Mouse (Mus musculus): ENCODE measurements around the gene Lsm10. TPM values are rescaled to one million over a fixed set of nuclear protein-coding genes. Genes with fewer than 3 reads are reported as not detected.
"Not testable (repeated sequence)": the region's sequence is repeated elsewhere in the genome, so short reads cannot be mapped to it uniquely, and the experiment has no call there.

Gene Lsm10
- polyA plus RNA-seq, 1 experiment from 2014 or later = 47.8 TPM

DNA sequence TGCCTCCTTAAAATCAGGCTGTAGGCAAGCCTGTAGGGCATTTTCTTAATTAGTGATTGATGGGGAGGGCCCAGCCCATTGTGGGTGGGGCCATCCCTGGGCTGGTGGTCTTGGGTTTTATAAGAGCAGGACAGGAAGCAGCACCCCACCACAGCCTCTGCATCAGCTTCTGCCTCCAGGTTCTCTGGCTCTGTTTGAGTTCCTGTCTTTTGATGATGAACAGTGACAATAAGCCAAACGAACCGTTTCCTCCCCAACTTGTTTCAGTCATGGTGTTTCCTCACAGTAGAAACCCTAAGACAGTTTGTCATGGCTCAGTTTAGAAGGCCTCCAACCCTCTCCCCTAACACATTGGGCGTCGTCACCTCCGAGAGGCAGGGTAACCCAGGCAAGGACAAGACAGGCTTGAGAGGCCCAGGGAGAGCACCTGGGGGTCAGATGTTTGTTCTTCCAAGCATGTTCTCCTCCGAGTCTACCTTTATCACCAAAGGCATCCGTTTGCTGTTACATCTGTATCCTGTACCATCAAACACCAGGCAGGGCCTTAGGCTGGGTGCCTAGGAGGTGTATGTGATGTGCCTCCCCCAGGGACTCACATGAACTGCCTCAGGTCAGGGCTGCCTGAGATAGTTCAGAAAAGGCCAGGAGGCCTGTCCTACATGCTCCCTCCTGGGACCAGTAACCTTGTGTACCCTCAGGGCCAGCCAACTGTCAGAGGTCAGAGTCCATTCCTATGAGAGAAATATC is 6.1 kb upstream of the Lsm10 start:
- no peaks in the 10 kb centered on the region for H3K9me3 ChIP-seq (ENCODE audit: control insufficient read depth, low read length)
- H3K36me3 ChIP-seq (ENCODE audit: control insufficient read depth, insufficient read depth, low read length) = peaks cover 18% of the 10 kb centered on the region; the same call in 1 of the 2 replicates
- no peak overlapping the region for H3K9ac ChIP-seq (replicated peaks; ENCODE audit: low read length)
- H3K4me1 ChIP-seq (ENCODE audit: control insufficient read depth, insufficient read depth, low read length) = no peaks in the 10 kb centered on the region
- 84% methylated on average over 7 of the region's 7 CpGs for WGBS
- no peak overlapping the region for H3K4me2 ChIP-seq (ENCODE audit: low read length)
- DNase-seq (no peak), ATAC-seq (ENCODE audit: low FRiP score, low TSS enrichment) (no peak)
- no peak overlapping the region for H3K27ac ChIP-seq (replicated peaks; ENCODE audit: low read depth, low read length)
- no peak overlapping the region for H3K4me3 ChIP-seq (replicated peaks; ENCODE audit: low read depth, low read length)
- no peaks in the 10 kb centered on the region for H3K27me3 ChIP-seq (ENCODE audit: control insufficient read depth, insufficient read depth, low read length)

DNA sequence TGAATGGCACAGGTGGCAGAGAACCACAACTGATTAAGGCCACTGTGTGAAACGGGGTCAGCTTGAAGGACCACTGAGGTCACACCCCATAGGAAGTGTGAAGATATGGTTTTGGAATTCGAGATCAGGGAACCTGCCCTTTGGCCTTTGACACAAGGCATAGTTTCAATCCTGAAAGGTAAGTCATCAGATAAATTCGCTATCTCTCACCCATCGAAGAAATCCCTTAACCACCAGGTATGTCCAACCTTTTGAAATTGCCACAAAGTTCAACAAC is 5.6 kb upstream of the Lsm10 start:
- 78% methylated on average over 4 of the region's 4 CpGs for WGBS
- DNase-seq = no peak

DNA sequence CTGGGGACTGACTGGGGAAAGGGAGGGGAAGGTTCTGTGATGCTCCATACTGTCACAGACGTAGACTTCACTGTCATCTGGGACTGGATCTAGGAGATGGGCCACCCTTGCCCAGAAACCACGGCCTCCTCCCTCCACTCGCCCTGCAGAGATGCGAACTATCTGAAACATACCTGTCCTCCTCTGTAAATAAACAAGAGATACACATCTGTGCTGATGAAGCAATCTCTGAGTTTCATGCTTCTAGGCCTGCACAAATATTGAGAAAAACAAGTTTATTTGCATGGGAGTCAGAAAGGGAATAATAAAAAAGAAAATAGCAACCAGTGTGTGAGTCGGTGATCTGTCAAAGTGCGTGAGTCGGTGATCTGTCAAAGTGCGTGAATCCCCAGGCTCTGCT is 4.5 kb upstream of the Lsm10 start:
- Histone ChIP-seq H3K9ac (replicated peaks; ENCODE audit: low read length) (no peak overlapping the region), H3K9me3 (ENCODE audit: control insufficient read depth, low read length) (no peaks in the 10 kb centered on the region), H3K36me3 (ENCODE audit: control insufficient read depth, insufficient read depth, low read length) (peaks cover 18% of the 10 kb centered on the region; the same call in 1 of the 2 replicates), H3K27me3 (ENCODE audit: control insufficient read depth, insufficient read depth, low read length) (no peaks in the 10 kb centered on the region), H3K27ac (replicated peaks; ENCODE audit: low read depth, low read length) (no peak overlapping the region), H3K4me2 (ENCODE audit: low read length) (no peak overlapping the region), H3K4me1 (ENCODE audit: control insufficient read depth, insufficient read depth, low read length) (peaks cover 2% of the 10 kb centered on the region; the same call in 1 of the 2 replicates), H3K4me3 (replicated peaks; ENCODE audit: low read depth, low read length) (no peak overlapping the region)
- DNase-seq (no peak), ATAC-seq (ENCODE audit: low FRiP score, low TSS enrichment) (no peak)
- WGBS = 82% methylated on average over 8 of the region's 8 CpGs

More for the DNA sequence above, 5.6 kb upstream of the Lsm10 start:
- H3K9me3 ChIP-seq (ENCODE audit: control insufficient read depth, low read length) = no peaks in the 10 kb centered on the region
- H3K27me3 ChIP-seq (ENCODE audit: control insufficient read depth, insufficient read depth, low read length) = no peaks in the 10 kb centered on the region
- no peak overlapping the region for H3K4me2 ChIP-seq (ENCODE audit: low read length)
- no peak overlapping the region for H3K4me3 ChIP-seq (replicated peaks; ENCODE audit: low read depth, low read length)
- H3K9ac ChIP-seq (replicated peaks; ENCODE audit: low read length) = no peak overlapping the region
- H3K4me1 ChIP-seq (ENCODE audit: control insufficient read depth, insufficient read depth, low read length) = no peaks in the 10 kb centered on the region
- no peak overlapping the region for H3K27ac ChIP-seq (replicated peaks; ENCODE audit: low read depth, low read length)
- ATAC-seq (ENCODE audit: low FRiP score, low TSS enrichment) = no peak
- peaks cover 18% of the 10 kb centered on the region; the same call in 1 of the 2 replicates for H3K36me3 ChIP-seq (ENCODE audit: control insufficient read depth, insufficient read depth, low read length)

- Histone ChIP-seq H3K4me3 (replicated peaks; ENCODE audit: low read depth, low read length) (peak overlapping the region; percentile 49; the same call in 1 of the 2 replicates), H3K4me2 (ENCODE audit: low read length) (peak overlapping the region; percentile 65), H3K27ac (replicated peaks; ENCODE audit: low read depth, low read length) (peak overlapping the region; percentile 79; the same call in 1 of the 2 replicates)
- not testable (repeated sequence) for H3K4me1 ChIP-seq (ENCODE audit: control insufficient read depth, insufficient read depth, low read length); ATAC-seq (ENCODE audit: low FRiP score, low TSS enrichment); H3K27me3 ChIP-seq (ENCODE audit: control insufficient read depth, insufficient read depth, low read length); H3K9ac ChIP-seq (replicated peaks; ENCODE audit: low read length); DNase-seq; H3K9me3 ChIP-seq (ENCODE audit: control insufficient read depth, low read length); H3K36me3 ChIP-seq (ENCODE audit: control insufficient read depth, insufficient read depth, low read length)
- 56% methylated on average over 14 of the region's 14 CpGs for WGBS
Measured at GRCm38 (mm10) chr4:126095622-126096430, 597 bp upstream of the Lsm10 start.

DNA sequence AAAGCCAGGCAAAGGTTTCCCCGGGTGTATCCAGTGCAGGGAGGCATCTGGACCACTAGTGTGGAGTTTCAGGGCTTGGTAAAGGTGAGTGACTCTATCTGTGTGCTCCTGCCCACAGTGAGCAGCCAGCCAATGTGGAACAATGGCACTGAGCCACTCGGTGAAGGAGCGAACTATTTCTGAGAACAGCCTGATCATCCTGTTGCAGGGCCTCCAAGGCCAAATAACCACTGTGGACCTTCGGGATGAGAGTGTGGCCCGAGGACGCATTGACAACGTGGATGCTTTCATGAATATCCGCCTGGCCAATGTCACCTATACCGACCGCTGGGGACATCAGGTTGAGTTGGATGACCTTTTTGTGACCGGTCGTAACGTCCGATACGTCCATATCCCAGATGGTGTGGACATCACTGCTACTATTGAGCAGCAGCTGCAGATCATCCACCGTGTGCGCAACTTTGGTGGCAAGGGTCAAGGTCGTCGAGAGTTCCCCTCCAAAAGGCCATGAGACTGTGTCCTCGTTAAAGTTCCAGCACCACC is 1.4 kb downstream of the Lsm10 start:
- WGBS = 96% methylated on average over 20 of the region's 20 CpGs
- Histone ChIP-seq H3K4me3 (replicated peaks; ENCODE audit: low read depth, low read length) (no peak overlapping the region), H3K4me2 (ENCODE audit: low read length) (no peak overlapping the region), H3K27ac (replicated peaks; ENCODE audit: low read depth, low read length) (no peak overlapping the region), H3K9me3 (ENCODE audit: control insufficient read depth, low read length) (no peaks in the 10 kb centered on the region), H3K36me3 (ENCODE audit: control insufficient read depth, insufficient read depth, low read length) (no peaks in the 10 kb centered on the region), H3K4me1 (ENCODE audit: control insufficient read depth, insufficient read depth, low read length) (peaks cover 11% of the 10 kb centered on the region), H3K27me3 (ENCODE audit: control insufficient read depth, insufficient read depth, low read length) (no peaks in the 10 kb centered on the region), H3K9ac (replicated peaks; ENCODE audit: low read length) (no peak overlapping the region)
- DNase-seq (no peak), ATAC-seq (ENCODE audit: low FRiP score, low TSS enrichment) (no peak)

- ATAC-seq (ENCODE audit: low FRiP score, low TSS enrichment) = no peak
- no peak overlapping the region for H3K4me2 ChIP-seq (ENCODE audit: low read length)
Measured at GRCm38 (mm10) chr4:126099365-126099764, 2.9 kb downstream of the Lsm10 start.

DNA sequence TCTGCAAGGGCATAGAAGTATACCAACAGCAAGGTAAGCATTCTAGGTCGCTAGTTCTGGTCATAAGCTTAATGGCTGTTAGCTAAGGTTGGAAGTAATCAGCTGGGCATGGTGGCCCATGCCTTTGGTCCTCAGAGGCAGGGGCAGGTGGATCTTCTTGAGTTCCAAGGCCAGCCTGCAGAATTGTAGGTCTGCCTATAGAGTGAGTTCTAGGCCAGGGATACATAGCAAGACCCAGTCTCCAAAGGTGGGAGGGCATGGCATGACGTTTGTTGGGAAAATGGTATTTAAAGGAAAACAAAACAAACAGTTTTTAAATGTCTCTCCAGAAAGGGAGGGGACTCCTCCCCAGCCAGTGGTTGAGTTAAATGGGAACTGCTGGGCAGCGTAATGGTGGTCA is 4.3 kb downstream of the Lsm10 start:
- H3K9me3 ChIP-seq (ENCODE audit: control insufficient read depth, low read length) = no peaks in the 10 kb centered on the region
- no peak overlapping the region for H3K4me2 ChIP-seq (ENCODE audit: low read length)
- H3K36me3 ChIP-seq (ENCODE audit: control insufficient read depth, insufficient read depth, low read length) = no peaks in the 10 kb centered on the region
- H3K27ac ChIP-seq (replicated peaks; ENCODE audit: low read depth, low read length) = no peak overlapping the region
- WGBS = 85% methylated on average over 3 of the region's 3 CpGs
- no peak overlapping the region for H3K9ac ChIP-seq (replicated peaks; ENCODE audit: low read length)
- ATAC-seq (ENCODE audit: low FRiP score, low TSS enrichment) (no peak), DNase-seq (no peak)
- H3K4me1 ChIP-seq (ENCODE audit: control insufficient read depth, insufficient read depth, low read length) = peaks cover 31% of the 10 kb centered on the region
- H3K4me3 ChIP-seq (replicated peaks; ENCODE audit: low read depth, low read length) = no peak overlapping the region
- no peaks in the 10 kb centered on the region for H3K27me3 ChIP-seq (ENCODE audit: control insufficient read depth, insufficient read depth, low read length)

More at GRCm38 (mm10) chr4:126099365-126099764, 2.9 kb downstream of the Lsm10 start:
- Histone ChIP-seq H3K4me3 (replicated peaks; ENCODE audit: low read depth, low read length) (no peak overlapping the region), H3K9me3 (ENCODE audit: control insufficient read depth, low read length) (no peaks in the 10 kb centered on the region), H3K27ac (replicated peaks; ENCODE audit: low read depth, low read length) (no peak overlapping the region), H3K27me3 (ENCODE audit: control insufficient read depth, insufficient read depth, low read length) (no peaks in the 10 kb centered on the region), H3K36me3 (ENCODE audit: control insufficient read depth, insufficient read depth, low read length) (no peaks in the 10 kb centered on the region), H3K4me1 (ENCODE audit: control insufficient read depth, insufficient read depth, low read length) (peaks cover 17% of the 10 kb centered on the region), H3K9ac (replicated peaks; ENCODE audit: low read length) (no peak overlapping the region)
- DNase-seq = no peak
- WGBS = 94% methylated on average over 3 of the region's 3 CpGs

DNA sequence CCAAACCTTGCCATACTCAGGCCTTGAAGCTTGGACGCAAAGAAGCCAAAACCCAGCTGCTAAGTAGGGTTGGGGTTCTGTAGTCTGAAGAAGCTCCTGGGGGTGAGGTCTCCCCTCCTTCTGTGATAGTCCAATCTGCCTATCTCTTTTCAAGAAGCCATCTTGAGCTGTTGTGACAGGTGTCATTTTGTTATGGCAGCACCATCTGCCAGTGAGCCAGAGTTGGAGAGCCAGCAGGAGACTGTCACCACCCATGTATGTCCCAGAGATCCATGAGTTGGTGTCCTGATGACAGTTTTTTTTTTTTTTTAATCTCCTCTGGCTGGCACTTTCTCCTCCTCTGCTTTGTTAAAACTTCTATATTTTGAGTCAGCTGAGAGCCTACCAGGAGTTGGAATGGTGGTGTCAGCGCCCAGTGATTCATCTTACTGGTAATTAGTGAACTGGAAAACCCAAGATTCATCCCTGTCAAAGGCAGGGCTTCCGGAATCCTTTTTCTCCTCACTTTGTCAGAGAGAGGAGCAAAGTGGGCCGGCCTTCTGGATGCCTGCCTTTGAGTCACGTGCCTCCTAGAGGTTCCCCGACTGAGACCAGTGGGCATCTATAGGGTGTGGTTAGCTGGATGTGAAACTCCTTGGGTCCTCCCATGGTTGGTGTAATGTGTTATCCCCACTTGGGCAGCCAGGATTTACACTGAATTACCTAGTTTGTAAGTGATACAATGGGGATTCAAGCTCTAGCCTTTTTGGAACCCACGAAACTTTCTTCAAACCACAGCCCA is 5.8 kb downstream of the Lsm10 start:
- WGBS = 43% methylated on average over 7 of the region's 7 CpGs
- Histone ChIP-seq H3K9ac (replicated peaks; ENCODE audit: low read length) (peak overlapping the region; percentile 32; the same call in 1 of the 2 replicates), H3K9me3 (ENCODE audit: control insufficient read depth, low read length) (no peaks in the 10 kb centered on the region), H3K27me3 (ENCODE audit: control insufficient read depth, insufficient read depth, low read length) (no peaks in the 10 kb centered on the region), H3K4me2 (ENCODE audit: low read length) (peak overlapping the region; percentile 96), H3K36me3 (ENCODE audit: control insufficient read depth, insufficient read depth, low read length) (no peaks in the 10 kb centered on the region), H3K4me3 (replicated peaks; ENCODE audit: low read depth, low read length) (peak overlapping the region; percentile 91), H3K4me1 (ENCODE audit: control insufficient read depth, insufficient read depth, low read length) (peaks cover 37% of the 10 kb centered on the region), H3K27ac (replicated peaks; ENCODE audit: low read depth, low read length) (peak overlapping the region; percentile 83)
- DNase-seq (no peak), ATAC-seq (ENCODE audit: low FRiP score, low TSS enrichment) (no peak)
